Mouse (Mus musculus) kidney, adult 8-10 months (tissue): ENCODE data around the gene Bag6.
A peak's percentile ranks its signal among the peaks of the same experiment; 100 is the strongest.
"Not testable (repeated sequence)": the region's sequence is repeated elsewhere in the genome, so short reads cannot be mapped to it uniquely, and the experiment has no call there.

ENCODE experiments used
- DNase-seq, 2 experiments: peaks; one replicate each; pipeline ENCODE4 v3.0.0; 2022

Bag6 gene

DNA sequence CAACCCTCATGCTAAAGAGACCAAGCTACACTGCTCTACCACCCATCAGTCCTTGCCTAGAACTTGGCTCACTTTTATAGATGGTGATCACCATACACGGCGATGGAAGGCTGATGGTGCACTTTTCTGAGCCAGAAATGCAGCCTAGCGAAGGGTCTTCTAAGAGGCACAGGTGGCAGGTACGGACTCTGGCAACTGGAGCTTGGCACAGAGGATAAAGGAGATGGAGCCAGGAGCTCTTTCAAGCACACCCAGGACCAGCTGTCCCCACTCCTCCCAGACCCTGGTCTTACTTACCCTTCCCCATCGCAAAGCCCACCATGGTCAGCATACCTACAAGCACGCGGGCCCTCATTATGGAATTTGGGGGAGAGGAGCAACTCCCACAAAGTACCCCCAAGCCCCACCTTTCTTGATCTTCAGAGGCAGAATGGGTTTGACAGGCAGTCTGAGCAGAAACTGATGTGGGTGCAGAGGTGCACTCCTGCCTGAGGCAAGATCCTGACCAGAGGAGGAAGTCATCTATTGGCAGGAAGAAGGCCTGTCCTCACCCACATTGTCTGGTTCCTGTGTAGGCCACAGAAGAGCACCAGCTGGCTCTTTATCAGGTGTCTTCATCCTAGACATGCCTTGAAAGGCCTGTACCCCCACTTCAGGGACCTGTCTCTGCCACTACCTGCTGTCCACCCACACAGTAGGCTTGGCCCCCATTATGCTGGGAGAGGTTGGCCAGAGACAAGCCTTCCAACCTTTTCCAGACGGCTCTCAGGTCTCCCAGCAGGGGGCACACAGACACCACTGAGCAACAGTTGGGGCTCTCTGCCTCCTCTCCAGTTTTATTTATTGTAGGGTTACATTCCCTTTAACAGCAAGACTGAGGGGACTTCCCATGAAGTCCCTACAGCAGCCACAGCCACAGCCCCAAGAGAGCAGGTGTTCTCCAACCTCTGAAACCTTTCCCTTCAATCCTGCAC lies 19.6 kb upstream of the Bag6 start, which contains the start of gene Ly6g5b:
TSS of gene Ly6g5b (minus strand) at position 383 of the 974 bp plus-strand sequence.
- no peak for DNase-seq

- DNase-seq = peak; percentile 49 to 58
Measured at GRCm38 (mm10) chr17:35120745-35121142, 14.2 kb upstream of the Bag6 start.

DNA sequence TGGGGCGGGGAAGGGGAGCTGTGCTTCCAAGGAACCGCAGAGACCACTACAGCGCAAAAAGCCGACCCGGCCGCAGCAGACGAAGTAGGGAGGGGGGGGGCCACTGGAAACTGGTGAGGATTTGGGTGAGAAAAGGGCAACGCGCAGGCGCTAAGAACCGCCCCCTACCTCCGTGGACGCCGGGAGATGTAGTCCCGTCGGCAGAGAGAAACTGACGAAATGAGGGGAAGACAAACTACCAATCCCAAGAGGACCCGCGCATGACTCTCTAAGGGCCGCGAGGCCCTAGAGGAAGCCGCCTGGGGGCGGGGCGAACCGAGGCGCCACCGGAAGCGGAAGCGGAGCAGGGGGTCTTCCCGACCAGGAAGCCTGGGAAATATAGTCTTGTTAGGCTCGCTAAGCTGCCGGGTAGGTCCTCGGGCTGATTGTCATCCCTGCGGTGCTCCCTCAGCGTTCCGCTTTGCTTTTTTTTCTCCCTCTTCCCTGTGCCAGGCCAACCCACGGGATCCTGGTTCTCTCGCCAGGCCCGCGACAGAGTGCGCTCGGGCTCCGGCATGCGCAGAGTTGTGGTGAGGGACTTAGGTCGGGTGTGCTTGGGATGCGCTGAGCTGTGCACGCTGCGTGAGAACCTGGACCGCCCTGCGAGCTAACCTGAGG lies 13.7 kb upstream of the Bag6 start, which contains the start of gene Gpank1:
TSS of gene Gpank1 (plus strand) at position 313 of the 657 bp plus-strand sequence.
- peak; percentile 98 to 99 for DNase-seq

DNA sequence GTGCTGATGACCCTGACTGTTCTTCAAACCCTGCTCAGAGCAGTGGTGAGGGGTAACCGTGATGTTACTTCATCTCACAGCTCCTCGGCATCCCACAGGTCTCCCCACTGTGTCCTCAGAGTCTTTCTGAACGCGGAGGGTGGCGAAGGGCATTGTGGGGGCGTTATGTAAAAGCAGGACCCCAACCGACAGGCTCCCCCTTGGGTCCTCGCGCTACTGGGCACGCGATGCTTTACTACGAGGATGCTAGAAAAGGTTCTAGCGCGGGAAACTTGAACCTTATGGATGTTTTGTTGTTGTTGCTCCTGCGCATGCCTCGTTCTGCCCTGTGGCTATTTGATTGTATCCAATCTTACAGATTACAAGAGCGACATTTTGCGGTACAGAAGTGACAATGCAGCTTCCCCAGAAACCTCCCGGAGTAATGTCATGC lies 13.1 kb upstream of the Bag6 start, which contains the start of gene Csnk2b:
TSS of gene Csnk2b (minus strand) at position 183 of the 433 bp plus-strand sequence.
- DNase-seq = peak; percentile 44 to 51

DNA sequence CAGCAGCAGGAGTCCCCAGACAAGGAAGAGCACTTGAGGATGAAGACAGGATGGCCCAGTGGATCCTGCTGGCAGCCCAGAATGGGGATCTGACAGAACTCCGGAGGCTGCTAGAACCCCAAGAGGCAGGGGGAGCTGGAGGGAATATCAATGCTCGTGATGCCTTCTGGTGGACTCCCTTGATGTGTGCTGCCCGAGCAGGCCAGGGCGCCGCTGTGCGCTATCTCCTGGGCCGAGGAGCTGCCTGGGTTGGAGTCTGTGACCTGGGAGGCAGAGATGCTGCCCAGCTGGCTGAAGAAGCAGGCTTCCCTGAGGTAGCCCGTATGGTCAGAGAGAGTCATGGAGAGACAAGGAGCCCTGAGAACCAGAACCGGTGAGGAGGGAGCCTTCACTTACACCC lies 11.7 kb upstream of the Bag6 start:
- DNase-seq = not testable (repeated sequence)

GRCm38 (mm10) chr17:35124261-35124896 lies 10.6 kb upstream of the Bag6 start:
- DNase-seq = not testable (repeated sequence)

DNA sequence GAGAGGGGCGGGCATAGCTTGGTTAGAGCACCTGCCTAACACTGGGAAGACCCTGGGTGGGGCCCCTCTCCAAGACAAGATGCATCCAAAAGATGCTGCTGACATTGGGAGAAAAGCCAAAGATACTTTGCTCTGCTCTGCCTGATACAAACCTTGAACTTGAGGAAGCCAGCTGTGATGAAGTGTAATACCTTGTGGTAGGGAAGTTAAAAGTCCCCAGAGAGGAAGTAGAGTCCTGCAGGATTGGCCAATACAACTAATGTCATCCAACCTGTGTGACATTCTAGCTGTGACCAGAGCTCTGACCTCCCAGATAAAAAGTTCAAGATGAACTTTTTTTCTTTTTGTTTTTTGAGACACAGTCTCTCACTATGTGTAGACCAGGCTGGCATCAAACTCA lies 9.9 kb upstream of the Bag6 start:
- DNase-seq = no peak

DNA sequence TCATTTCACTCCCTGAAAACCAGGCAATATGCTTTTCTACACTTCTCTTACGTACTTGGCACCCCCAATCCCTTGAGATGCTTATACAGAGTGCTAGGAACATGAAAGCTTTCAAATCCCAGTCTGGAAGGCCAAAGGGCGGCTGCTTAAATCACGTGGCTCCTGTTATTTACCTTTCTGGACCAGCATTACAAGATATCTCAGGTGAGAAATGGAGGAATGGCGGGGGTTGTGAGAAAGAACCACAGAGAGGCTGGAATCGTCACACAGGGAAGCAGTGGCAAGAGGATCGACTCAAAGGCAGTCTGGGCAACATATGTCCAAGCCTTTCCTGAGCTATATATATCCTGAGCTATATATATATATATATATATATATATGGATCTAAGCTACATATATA lies 9.4 kb upstream of the Bag6 start:
- no peak for DNase-seq

DNA sequence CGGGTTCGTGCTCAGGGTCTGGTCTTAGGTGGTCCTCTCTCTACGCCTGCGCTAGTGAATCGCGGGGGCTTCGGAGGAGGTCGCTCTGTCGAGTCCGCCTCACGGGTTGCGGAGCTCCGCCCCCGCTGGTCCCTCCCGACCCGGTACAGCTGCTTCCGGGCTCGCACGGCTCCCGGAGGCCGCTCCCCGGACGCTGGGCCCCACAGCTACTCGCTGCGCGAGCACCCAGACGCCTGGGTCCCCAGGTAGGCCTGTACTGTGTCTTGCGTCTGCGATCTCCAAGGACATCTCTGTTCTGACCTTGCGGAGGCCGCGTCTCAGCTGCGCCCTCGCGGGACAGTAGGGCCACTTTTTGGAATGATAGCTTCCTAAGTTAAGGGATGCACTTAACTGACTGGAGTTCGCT lies 8.8 kb upstream of the Bag6 start, which contains the start of gene D17H6S53E:
TSS of gene D17H6S53E (plus strand) at position 168 of the 406 bp plus-strand sequence.
- DNase-seq = peak; percentile 66 to 69

DNA sequence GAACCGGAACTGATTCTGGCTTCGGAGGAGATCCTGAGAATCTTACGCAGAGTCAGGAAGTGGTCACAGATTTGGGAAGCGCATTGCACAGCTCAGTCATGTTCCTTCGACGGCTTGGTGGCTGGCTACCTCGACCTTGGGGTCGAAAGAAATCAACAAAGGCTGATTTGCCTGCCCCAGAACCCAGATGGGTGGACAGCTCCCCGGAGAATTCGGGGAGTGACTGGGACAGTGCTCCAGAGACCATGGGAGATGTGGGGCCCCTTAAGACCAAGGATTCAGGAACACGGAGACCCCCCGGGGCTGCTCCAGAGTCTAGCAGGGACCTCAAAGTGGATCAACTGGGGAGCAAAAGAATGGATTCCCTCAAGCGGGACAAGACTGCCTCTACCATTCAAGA lies 8.0 kb upstream of the Bag6 start:
- no peak for DNase-seq

- DNase-seq = no peak
Measured at GRCm38 (mm10) chr17:35128996-35129395, 6.0 kb upstream of the Bag6 start.

DNA sequence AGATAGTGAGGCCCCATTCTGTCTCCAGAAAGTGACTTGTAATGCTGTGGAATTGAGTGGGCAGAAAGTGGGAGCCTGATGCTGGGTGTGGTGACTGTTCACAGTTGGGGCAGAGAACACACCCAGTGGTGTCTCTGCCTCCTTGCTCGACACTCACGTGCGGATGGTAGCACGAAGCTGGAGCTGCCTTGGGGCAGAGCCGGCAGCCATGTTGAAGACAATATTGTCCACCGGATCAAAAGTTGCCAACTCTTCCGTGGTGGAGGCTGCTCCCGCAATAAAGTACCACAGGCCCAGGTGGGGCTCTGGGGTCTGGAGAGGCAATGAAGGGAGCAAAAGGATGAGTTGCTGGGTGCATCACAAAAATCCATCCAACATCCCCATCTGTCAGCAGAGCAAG lies 3.9 kb upstream of the Bag6 start:
- DNase-seq = no peak

- DNase-seq = peak in 1 of 2 experiments; percentile 41
Measured at GRCm38 (mm10) chr17:35131500-35132173, 3.3 kb upstream of the Bag6 start, which contains the start of gene Apom. Apom (minus strand) TSS chr17:35132050.

DNA sequence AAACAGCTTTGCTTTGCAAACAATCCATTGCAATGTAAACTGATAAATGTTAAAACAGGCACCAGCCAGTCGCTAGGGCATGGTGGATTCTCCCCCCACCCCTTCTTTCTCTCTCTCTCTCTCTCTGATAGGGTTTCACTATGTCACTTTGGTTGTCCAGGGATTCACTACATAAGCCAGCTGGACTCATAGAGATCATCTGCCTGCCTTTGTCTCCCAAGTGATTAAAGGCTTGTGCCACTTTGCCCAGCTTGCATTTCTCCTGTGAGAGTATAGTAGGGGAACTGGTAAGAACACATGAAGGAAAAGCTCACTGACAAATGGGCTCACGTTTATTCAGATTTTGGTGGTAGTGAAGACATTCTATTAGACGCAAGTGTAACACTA lies 2.8 kb upstream of the Bag6 start:
- no peak for DNase-seq

- no peak for DNase-seq
Measured at GRCm38 (mm10) chr17:35133517-35133916, 1.5 kb upstream of the Bag6 start.

DNA sequence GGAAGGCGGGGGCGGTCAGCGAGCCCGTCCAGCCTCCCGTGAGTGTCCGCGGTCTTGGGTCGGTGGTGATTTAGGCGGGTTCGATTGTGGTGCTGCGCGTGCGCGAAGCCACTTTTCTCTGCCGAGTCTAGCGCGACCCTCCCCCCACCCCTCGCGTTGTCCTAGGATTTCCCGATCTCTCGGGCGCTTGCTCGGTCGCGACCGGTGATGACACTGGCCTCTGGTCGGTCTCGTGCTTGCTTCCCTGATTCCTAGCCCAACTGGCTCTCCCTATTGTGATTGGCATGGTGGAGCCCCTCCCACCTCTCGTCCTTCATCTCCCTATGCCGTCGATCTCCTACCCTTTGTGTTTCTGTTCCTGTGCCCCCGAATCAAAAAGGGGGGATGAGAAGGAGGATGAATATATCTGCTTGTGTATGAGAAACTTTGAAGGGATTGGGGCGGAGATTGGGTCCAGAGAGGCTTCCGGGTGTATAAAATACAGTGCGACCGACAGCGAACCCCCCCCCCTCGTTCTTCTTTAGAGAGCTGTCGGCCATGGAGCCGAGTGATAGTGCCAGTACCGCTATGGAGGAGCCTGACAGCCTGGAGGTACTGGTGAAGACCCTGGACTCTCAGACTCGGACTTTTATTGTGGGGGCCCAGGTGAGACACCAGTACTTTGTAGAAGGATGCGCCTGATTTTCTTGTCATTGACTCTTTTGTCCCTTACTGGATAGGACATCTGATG lies 778 bp downstream of the Bag6 start:
- no peak for DNase-seq

DNA sequence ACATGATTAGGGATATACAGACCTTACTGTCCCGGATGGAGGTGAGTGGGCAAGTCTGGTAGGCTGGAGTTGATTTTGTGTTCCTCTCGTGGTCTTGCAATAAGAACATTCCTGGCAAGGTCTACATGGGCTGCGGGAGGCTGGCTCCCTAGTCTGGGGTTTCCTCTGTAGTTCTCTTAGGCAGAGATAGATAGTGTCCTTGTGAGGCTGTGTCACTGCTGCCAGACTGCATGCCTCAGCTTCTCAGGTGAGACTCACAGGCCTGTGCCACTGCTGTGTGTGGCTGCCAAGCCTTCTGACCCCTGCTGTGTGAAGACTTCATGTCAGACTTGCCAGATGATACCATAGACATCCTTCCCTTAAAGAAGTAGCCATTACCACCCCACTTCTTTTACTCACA lies 4.3 kb downstream of the Bag6 start:
- DNase-seq = no peak

- no peak for DNase-seq
Measured at GRCm38 (mm10) chr17:35140490-35140996, 5.6 kb downstream of the Bag6 start.

DNA sequence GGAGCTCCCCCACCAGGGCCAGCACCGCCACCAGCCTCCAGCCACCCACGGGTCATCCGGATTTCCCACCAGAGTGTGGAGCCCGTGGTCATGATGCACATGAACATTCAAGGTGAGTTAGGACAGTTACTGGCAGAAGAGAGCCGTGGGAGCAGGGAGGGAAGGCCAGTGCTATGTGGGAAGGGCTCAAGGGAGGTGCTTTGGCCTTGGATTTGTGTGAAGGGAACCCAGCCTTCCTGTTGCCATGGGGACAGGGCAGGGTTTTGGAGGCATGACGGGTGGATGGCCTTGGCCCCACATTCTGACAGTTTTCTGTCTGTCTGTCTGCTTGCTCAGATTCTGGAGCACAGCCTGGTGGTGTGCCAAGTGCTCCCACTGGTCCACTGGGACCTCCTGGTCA lies 7.0 kb downstream of the Bag6 start:
- no peak for DNase-seq

GRCm38 (mm10) chr17:35146139-35146538 lies 11.2 kb downstream of the Bag6 start:
- no peak for DNase-seq

- no peak for DNase-seq
Measured at GRCm38 (mm10) chr17:35147348-35147747, 12.4 kb downstream of the Bag6 start.
